Mouse (Mus musculus): ENCODE data around the gene Ccdc33.

Gene Ccdc33

DNA sequence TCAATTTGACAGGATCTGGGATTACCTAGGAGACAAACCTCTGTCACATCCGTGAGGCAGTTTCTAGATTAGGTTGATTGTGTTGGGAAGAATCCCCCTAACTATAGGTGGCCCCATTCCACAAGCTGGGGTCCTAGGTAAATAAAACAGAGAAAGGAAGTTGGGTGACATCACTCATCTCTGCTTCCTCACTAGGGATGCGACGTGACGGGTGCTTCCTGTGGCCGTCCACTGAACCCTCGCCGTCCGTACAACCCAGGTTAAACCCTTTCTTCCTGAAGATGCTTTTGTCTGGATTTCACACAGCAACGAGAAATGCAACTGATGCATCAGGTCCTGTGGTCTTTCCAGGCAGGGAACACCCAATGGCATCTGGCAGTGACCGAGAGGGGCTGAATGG lies 71.6 kb downstream of the Ccdc33 start:
- DNase-seq (ENCODE audit: low spot score): no peak

DNA sequence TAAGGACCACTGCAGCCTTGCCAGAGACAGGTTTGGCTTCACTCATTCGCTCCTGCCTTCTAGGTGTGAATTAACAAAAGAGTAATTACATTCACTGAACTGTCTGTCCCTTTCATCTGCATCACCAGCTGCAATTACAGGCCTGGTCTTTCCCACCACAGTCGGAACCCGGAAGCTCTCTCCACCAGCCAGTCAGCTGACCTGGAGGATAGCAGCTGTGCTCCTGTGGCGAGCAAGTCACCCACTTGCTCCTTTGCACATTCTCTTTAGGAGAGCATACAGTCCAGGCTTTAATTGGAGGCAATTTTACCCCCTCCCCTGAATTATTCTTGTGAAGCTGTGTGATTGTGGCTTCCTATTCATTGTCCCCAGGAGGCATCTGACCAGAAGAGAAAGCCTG lies 73.0 kb downstream of the Ccdc33 start:
- no peak for DNase-seq (ENCODE audit: low spot score)

DNA sequence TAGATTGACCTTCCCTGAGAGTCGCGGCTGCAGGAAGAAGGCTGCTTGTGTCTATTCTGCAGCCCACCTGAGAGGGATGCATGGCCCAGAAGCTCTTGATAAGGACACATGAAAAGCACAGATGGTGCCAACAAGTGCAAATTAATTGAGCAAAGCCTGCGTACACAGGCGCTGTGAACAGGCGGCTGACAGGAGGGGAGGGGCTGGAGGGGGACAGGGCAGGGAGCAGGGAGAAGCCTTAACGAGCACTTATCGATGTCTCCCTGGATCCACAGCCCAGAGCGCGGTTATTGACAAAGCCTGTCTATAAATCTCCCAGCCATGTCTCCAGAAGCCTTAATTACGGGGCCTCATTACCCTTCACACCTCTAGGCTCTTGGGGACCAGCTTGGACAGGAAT lies 73.8 kb downstream of the Ccdc33 start:
- DNase-seq (ENCODE audit: low spot score): no peak

DNA sequence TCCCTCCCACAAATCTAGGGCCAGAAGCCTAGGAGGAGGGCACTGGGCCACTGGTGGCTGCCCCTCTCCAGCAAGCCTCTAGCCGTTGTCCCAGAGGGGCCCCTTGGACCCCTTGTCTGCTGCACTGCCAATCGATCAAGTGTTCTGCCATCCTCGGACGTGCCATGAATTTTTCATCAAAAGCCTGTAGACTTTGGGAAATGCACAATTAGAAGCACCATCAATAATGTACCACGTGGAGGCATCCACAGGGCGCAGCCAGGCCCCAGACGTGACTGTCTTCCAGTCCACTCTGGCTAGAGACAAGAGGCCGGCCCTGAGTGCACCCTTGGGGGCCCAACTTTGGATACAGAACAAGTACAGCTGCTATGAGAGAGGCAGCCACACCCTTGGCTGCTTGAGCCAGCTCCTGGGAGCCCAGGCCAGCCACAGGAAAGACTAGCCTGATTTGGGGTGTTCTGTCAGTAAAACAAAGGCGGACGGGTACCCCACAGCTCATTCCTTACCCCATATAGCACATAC lies 75.1 kb downstream of the Ccdc33 start:
- DNase-seq (ENCODE audit: low spot score): peak; percentile 40

DNA sequence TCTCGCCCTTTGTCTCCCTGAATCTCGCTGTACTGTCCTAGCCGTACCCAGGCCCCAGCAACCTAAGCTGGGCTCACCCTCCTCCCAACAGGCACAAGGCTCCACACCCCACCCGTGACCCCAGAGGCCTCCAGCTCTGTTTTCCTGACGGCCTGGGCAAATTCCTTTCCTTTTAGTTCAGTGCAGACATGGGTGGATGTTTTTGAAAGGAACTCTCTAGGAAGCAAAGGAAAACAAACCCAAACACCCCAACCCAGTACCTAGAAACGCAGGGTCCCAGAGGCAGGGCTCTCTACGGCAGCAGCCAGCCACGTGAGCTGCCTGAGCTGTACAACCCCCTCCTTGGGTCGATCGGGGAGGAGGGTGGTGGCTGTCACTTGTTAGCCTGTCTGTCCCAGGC lies 76.2 kb downstream of the Ccdc33 start:
- DNase-seq (ENCODE audit: low spot score): no peak

DNA sequence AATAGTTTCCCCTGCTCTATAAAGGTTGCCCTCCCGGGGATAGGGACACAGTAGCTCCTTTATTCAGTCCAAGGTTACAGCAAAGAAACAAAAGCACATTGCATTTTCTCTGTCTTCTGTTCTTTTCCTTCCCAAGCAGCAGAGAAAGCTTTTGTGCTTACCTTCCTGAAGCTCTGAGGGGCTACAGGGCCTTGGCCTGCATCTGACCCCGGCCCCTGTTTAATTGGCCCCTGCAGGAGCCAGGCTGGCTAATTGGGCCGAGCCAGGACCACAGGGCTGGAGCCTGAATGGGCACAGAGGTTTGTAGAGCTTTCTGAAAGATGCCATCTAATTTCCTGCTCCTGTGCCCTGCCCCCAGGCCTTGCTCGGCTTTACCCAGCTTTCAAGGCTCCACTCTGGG lies 77.6 kb downstream of the Ccdc33 start:
- no peak for DNase-seq (ENCODE audit: low spot score)

DNA sequence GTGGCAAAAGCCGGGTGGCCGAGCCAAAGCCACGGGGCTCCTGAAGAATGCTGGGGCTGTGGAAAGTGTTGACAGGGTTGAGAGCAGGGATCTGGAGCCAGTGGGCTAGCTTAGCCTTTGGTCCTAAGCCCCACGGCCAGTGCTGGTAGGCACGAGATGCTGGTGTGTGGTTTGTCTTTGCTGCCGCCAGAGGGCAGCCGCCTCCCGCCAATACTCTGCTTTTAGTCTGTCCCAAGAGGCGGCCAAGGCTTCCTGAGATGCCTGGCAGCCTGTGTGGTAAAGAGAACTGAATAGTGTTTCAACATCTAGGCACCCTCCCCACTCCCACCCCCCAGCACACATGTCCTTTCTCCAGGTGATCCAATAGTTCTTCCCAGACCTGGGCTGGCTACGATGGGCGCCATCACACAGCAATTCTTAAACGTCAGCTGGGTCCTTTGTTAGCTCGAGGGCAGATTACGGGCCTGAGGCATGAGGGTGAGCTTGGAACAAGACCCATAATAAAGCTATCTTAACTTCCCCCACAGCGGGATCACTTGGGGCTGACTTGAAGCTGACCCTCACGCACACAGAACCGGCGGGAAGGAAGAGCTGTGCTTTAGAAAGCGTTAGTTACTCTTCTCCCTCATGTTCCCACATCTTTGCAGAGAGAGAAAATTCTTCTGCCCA lies 80.0 kb downstream of the Ccdc33 start:
- DNase-seq (ENCODE audit: low spot score): peak; percentile 72

DNA sequence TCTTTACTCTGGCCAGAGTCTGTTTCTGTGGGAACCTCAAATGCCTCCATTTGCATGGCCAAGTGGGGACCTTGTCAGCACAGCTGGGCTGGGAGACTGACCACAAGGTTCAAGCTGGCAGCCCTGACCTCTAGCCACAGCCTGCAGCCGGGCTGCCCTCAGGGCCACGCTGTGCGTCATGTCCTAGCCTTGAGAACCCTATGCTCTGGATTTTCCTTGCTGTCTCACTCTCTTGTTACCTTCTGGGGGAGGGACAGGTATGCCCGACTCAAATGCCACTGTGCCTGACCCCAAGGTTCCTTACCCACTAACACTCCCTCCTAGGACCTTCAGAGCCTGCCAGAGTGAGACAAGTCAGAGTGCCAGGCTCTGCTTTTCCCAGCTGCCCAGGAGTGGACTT lies 81.7 kb downstream of the Ccdc33 start:
- DNase-seq (ENCODE audit: low spot score): no peak

DNA sequence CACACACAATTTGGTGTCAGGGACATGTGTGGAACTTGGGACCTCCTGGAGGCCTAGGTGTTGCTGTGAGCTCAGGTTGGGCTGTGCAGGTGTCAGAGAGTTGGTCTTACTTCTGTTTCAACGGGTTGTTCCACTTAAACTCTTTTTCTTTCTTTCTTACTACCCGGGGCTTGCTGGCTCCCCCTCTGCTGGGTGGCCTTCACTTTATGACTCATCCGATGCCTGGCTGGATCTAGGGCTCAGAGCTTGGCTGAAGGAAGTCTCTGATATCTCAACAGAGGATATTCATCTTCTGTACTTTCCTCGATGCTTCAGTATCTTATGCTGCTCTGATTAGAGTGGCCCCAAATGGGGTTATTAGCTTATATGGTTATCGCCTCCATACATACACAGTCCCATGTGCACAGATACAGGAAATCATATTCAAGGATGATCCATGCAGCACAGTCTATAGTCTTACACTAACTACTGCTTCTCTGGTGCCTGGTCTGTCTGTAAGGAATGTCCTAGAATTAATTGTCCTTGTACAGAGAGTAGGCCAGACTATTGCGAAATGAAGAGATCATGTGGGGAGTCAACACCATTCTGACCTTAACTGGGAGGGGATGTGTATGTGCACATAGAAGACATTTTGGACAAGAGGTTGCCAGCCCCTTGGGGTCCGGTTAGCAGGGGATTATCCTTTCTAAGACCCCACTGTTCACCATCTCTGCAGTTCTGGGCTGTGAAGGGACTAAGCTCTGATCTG lies 82.5 kb downstream of the Ccdc33 start:
- DNase-seq (ENCODE audit: low spot score): no peak

DNA sequence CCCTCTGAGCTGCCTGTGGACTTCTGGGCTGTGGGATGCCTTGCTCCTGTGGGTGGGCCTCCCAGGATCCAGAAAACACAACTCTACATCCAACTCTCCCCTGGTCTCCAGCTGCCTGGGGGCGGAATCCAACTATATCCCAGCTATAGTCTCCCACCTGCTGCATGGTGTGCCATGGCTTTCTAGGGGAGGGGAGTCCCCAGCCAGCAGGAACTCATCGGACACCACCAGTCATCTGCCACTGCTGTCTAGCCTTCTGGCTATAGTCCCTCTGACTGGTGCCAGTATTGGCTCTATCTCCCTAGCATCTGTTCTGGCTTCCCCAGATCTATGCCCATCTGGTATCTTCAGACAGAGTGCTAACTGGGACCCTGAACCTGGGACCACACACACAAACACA lies 83.1 kb downstream of the Ccdc33 start:
- DNase-seq (ENCODE audit: low spot score): no peak

DNA sequence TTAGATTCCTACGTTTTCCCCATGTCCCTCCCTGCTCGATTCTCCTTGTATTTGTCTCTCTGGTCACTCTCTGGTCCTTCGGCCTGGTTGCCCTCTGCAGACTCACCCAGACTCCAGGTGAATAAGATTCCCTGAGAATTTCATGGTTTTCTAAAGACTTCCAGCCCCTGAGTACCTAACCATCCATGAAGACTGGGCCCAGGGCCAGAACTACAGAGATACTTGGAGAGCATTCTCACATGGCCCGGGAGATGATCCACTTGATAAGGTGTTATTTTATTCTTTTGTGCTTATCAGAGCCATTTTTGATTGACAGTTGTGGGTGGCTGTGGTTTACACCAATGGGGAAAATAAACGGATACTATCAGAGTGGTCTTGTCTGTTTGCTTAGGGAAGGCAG lies 86.7 kb downstream of the Ccdc33 start:
- no peak for DNase-seq (ENCODE audit: low spot score)

DNA sequence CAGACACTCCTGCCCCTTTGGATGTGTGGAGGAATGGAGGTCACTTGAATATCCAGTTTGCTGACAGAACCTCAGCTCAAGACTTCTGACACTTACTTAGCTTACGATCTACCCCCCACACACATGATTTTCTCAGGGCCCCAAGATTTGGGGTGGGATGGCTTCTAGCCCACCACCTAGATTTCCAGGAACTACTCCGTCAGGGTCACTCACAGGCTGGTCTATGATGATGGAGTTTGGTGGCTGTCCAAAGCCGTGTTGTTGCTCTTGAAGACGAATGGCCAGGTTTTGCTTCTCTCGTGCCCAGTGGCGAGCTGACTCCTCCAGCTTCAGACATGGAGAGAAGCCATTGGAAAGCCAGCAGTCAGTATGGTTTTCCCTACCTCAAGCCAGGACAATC lies 89.0 kb downstream of the Ccdc33 start:
- DNase-seq (ENCODE audit: low spot score): no peak

DNA sequence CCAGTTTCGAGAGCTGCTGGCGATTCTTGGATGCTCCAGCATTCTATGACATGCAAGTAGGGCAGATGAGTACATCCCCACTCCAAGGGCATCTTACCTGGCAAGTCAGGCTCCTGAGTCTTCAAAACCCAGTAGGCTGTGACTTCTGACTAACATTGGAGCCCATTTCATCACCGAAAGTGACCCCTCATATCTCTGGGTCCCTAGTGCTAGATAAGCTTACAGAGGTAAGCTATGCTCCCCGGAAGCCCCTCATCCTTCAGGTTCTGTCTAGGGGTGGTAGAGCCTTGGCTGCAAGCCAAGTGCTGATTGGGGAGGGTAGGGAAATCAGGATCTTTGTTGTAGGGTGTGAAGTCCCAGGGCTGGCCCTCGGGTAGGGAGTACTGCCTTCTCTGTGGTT lies 89.8 kb downstream of the Ccdc33 start:
- DNase-seq (ENCODE audit: low spot score): no peak

DNA sequence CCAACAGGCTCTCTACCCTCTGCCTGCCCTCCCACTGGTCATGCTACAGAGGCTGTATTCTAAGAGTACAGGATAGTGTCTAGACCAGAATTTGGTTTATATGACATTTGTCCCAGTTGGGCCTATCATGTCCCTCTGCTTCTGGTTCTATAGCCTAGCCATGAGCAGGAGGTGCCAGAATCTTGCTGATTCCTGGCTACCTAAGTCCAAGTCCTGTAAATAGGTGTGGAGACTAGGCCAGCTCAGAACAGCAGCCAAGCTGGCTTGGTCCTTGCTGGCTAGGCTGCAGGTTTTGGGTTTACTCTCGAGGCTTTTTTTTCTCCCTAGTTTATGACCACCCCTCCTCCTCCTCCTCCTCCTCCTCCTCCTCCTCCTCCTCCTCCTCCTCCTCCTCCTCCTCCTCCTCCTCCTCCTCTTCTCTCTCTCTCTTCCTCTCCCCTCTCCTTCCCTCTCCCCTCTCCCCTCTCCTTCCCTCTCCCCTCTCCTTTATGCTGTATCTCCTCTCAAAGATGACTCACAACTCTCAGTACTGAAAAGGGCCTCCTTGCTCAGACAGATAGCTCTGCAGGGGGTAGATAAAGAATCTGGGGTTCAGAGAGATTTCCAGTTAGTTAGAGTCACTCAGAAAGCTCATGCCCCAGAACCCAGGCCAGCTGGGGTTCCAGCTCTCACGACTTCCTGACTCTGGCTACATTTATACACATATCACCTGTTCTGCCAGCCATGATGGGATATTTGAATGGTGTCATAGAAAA lies 91.0 kb downstream of the Ccdc33 start:
- no peak for DNase-seq (ENCODE audit: low spot score)

DNA sequence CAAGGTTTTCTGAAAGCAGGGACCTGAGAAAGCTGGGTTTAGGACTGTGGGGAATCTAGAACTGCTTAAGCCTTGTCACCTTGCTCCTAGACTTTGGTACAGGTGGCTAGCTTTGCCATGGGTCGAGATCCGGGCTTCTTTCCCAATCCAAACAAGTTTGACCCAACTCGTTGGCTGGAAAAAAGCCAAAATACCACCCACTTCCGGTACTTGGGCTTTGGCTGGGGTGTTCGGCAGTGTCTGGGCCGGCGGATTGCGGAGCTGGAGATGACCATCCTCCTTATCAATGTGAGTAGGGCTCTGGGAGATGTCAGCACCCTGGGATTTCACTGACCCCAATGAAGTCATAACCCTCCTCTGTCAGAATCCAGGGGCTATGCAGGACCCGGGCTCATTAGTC lies 92.6 kb downstream of the Ccdc33 start:
- DNase-seq (ENCODE audit: low spot score): no peak

DNA sequence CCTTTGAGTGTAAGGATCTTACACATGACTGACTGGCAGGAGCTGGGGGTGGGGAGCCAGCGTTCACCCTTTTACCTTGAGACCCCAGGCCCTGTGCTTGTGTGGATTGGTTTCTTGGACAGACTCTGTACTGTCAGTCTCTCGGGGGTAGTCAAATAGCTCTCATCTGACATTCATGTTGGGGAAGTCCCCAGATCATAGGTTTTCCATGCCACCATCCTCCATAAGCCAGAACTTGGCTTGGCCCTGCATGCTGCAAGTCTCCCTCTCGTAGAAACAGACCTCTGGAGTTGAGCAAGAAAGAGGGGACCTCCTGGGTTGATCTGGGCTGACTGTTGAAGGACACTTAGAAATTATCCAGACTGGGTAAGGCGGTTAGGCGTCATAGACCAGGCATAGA lies 100.2 kb downstream of the Ccdc33 start:
- no peak for DNase-seq (ENCODE audit: low spot score)

DNA sequence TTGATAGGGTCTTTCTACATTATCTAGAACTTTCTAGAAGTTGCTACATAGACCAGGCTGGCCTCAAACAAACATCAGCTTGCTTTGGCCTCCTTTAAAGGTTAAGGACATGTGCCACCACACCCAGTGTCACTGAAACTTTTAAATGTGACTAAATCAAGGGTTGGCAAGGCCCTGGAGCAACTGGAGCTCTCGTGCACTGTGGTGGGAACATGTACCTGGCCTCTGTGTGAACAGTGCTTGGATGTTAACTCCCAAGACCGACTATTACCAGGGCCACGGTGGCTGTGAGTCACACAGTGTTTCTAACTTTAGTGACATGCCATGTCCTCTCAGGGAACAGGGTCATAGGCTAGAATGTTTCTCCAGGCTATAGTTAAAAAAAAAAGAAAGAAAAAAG lies 101.7 kb downstream of the Ccdc33 start:
- DNase-seq (ENCODE audit: low spot score): no peak

DNA sequence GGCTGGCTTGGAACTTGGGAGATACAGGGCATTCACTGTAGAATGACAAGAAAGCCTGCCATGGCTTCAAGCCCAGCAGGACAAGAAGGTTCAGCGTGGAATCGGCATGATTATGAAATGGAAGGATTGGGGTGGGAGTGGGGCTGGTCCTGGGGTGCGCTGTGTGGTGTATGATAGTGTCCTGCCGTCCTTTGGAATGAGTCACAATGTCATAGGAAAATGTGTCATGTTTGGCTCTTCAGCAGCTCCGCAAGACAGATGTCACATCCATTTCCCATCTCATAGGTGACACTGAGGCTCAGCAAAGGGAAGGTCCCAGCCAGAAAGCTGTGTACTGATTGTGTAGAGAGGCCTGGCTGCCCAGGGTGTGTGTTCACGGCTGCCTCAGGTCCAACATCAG lies 102.8 kb downstream of the Ccdc33 start:
- DNase-seq (ENCODE audit: low spot score): no peak

DNA sequence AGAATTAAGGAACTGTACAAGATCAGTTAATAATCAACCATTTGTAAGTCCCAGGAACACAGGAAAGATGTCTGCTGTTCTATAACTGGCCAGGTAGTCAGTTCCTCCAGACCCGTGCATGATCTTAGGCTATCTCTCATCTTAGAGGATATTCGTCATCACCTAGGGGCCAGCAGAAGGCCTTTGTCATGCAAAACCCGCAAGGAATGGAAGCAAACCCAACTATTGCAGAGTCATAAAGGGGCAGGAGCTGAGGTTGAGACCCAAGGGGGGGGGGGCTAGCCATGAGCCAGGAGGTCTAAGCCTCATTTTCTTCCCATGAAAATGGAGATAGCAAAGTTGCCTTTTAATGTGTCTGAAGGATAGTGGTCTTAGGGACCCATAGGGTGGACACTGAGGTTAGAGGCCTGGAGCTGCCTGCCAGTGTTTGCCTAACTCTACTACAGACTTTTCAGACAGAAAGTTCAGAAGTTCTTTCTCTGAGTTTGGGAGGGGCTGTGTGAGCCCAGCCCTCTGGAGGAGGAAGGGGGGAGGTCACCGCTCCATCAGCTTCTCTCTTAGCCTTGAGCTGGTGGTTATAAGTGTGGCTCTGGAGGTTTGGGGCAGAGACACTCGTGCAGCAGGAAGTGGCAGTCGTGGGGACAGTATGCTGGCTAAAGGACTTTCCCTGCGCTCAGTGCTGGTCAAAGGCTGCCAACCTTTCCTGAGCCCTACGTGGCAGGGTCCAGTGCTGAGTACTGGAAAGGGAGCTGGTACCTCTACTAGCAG lies 104.0 kb downstream of the Ccdc33 start:
- no peak for DNase-seq (ENCODE audit: low spot score)

DNA sequence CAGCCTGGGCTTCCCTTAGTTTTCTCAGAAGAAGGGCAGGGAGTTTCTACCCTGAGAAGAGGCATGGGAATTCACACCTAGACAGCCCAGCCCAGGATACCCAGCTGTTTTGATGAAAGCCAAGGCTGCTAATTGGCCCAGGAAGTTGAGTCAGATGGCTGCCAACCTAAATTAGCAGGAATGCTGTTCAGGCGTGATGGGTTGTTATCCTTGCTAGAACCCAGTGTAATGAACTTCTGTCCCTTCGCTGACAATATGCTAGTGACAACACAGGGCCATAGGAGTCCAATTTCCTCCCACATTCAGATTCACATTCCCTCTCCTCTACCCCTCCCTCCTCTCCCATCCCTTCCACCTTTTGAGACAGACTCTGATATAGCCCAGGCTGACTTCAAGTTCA lies 105.7 kb downstream of the Ccdc33 start:
- DNase-seq (ENCODE audit: low spot score): no peak

DNA sequence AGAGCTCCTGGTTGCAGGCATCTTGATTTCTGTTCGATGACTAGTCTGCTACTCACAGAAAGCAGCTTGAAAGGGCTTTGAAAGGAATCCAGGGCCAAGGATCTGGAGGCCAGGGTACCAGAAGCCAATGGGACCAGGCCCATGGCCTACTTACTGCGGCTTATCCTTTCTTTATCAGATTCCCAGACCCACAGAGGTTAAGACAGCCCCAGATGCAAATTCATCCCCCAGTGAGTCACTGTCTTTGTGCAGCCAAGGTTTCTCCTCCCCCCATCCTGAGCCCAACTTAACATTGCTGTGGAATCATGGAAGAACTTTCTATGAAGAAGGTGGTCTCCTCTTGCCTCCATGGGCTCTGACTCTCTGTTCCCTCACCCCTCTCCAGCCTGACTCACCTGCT lies 106.1 kb downstream of the Ccdc33 start:
- DNase-seq (ENCODE audit: low spot score): no peak

DNA sequence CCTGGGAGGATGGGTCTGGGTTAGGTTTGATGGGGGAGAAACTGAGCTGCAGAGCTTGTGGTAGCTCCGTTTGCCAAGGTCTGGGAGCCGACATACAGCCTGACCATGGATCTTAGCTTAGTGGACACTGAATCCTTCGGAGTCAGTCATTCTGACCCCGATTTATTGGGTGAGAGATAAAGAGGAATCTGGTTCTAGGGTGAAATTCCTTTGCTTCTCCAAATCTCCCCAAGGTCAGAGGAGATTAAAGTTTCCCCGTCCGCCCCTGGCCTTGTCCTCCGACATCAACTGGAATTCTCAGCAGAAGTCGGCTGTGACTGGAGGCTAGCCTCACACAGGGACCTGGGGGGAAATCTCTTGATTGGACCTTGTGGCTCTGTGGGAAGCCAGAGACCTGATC lies 107.1 kb downstream of the Ccdc33 start:
- DNase-seq (ENCODE audit: low spot score): no peak

All from urinary bladder, postnatal 14 days (tissue).